Mouse (Mus musculus): ENCODE data around the gene Fosl2. TPM values are rescaled to one million over a fixed set of nuclear protein-coding genes. Genes with fewer than 3 reads are reported as not detected.

Fosl2 gene
- polyA plus RNA-seq, 1 experiment from 2014 or later: 0.61 TPM

DNA sequence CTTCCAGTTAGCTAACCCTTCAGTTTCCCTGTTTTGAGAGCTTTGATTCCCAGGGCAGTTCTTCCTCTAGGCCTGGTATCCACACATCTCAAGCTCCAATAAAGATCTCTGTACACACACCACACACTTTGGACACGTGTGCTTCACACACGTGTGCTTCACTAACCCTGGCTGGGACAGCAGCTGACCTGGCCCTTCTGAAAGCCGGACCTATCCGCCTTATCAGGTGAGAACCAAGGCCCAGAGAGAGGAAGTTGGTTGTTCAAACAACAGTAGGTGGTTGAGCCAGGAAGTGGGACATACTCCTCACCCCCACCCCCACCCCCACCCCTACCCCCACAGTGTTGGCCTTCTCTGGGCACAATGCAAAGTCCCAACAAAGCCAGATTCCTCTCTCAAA lies 24.9 kb upstream of the Fosl2 start:
- no peaks in the 10 kb centered on the region for H3K36me3 ChIP-seq
- H3K27me3 ChIP-seq: no peaks in the 10 kb centered on the region
- no peak overlapping the region for H3K4me2 ChIP-seq
- H3K4me1 ChIP-seq (replicated peaks): no peaks in the 10 kb centered on the region
- H3K9ac ChIP-seq: no peak overlapping the region
- no peak overlapping the region for H3K27ac ChIP-seq (replicated peaks)
- H3K4me3 ChIP-seq: no peak overlapping the region
- ATAC-seq (ENCODE audit: low FRiP score, low read depth): no peak
- WGBS: 92% methylated on average over 4 of the region's 4 CpGs
- no peaks in the 10 kb centered on the region for H3K9me3 ChIP-seq

DNA sequence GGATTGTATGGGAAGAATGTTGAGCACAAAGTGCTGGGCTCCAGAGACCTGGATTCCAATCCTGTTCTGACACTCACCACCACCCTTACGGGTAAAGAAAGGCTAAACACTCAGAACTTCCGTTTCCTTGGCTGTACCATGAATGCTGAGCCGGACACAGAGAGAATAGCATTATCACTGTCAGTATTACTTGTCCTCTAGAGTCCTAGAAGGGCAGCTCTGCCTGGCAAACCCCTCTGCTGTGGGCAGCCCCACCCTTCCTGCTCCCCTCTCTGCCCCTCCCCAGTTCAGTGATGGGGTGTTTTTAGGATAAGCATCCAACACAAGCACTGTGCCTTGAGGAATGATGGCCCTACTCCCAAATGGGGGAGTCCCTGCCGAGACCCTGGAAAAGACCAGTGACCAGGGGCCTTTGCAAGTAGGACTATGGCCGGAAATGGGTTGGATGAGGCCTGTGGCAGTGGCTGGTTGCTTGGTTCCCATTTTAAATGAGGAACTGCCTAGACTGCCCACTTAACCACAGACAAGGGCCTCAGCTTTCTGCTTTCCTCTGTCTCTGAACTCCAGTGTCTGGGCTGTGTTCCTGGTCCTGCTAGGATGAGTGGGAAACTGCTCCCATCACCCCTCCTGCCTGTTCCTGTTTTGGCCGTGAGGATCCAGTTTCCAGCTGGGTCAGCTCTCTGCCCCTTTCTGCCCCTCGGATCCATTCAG lies 23.2 kb upstream of the Fosl2 start:
- 79% methylated on average over 7 of the region's 7 CpGs for WGBS
- H3K4me3 ChIP-seq: no peak overlapping the region
- H3K4me1 ChIP-seq (replicated peaks): no peaks in the 10 kb centered on the region
- no peaks in the 10 kb centered on the region for H3K36me3 ChIP-seq
- no peak overlapping the region for H3K4me2 ChIP-seq
- no peak overlapping the region for H3K9ac ChIP-seq
- ATAC-seq (ENCODE audit: low FRiP score, low read depth): no peak
- H3K27ac ChIP-seq (replicated peaks): no peak overlapping the region
- no peaks in the 10 kb centered on the region for H3K9me3 ChIP-seq
- H3K27me3 ChIP-seq: no peaks in the 10 kb centered on the region

GRCm38 (mm10) chr5:32120901-32121376 lies 14.7 kb upstream of the Fosl2 start:
- Histone ChIP-seq H3K4me3 (no peak overlapping the region), H3K9ac (no peak overlapping the region), H3K4me1 (replicated peaks) (no peaks in the 10 kb centered on the region), H3K9me3 (no peaks in the 10 kb centered on the region), H3K27ac (replicated peaks) (no peak overlapping the region), H3K36me3 (no peaks in the 10 kb centered on the region), H3K27me3 (no peaks in the 10 kb centered on the region), H3K4me2 (no peak overlapping the region)
- 56% methylated on average over 11 of the region's 11 CpGs for WGBS
- no peak for ATAC-seq (ENCODE audit: low FRiP score, low read depth)

- Histone ChIP-seq H3K27ac (replicated peaks) (no peak overlapping the region), H3K4me3 (no peak overlapping the region), H3K36me3 (no peaks in the 10 kb centered on the region), H3K4me2 (no peak overlapping the region), H3K4me1 (replicated peaks) (no peaks in the 10 kb centered on the region), H3K9me3 (no peaks in the 10 kb centered on the region), H3K27me3 (no peaks in the 10 kb centered on the region), H3K9ac (no peak overlapping the region)
- WGBS: 91% methylated on average over 6 of the region's 6 CpGs
- no peak for ATAC-seq (ENCODE audit: low FRiP score, low read depth)
Measured at GRCm38 (mm10) chr5:32121936-32122335, 13.7 kb upstream of the Fosl2 start.

- ATAC-seq (ENCODE audit: low FRiP score, low read depth): no peak
- H3K9ac ChIP-seq: no peak overlapping the region
- H3K4me2 ChIP-seq: no peak overlapping the region
- no peaks in the 10 kb centered on the region for H3K9me3 ChIP-seq
- no peak overlapping the region for H3K27ac ChIP-seq (replicated peaks)
- no peak overlapping the region for H3K4me3 ChIP-seq
- WGBS: 83% methylated on average over 5 of the region's 5 CpGs
- H3K27me3 ChIP-seq: no peaks in the 10 kb centered on the region
- no peaks in the 10 kb centered on the region for H3K4me1 ChIP-seq (replicated peaks)
- no peaks in the 10 kb centered on the region for H3K36me3 ChIP-seq
Measured at GRCm38 (mm10) chr5:32122363-32122762, 13.2 kb upstream of the Fosl2 start.

DNA sequence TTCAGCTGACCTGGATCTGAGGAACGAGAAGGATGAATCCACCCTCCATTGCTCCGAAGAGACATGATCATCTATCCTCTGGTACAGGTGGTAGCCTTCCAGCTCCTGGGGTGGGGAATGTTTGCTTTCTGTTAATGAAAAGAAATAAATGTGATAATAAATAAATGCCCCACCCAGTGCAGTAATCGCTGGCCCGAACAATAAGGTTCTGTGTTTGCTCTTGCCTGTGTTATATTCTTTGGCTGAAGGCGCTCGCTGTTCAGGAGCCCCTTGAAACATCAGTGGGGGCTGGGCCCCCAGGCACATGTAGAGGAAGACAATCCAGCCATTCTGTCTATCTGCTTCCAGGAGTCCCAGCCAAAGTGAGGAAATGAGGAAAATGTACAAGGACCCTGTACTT lies 10.6 kb upstream of the Fosl2 start:
- ATAC-seq (ENCODE audit: low FRiP score, low read depth): no peak
- H3K27me3 ChIP-seq: no peaks in the 10 kb centered on the region; the same call in 1 of the 2 replicates
- no peak overlapping the region for H3K9ac ChIP-seq
- 91% methylated on average over 6 of the region's 6 CpGs for WGBS
- no peaks in the 10 kb centered on the region for H3K9me3 ChIP-seq
- no peaks in the 10 kb centered on the region for H3K4me1 ChIP-seq (replicated peaks)
- no peaks in the 10 kb centered on the region for H3K36me3 ChIP-seq
- H3K4me3 ChIP-seq: no peak overlapping the region
- no peak overlapping the region for H3K27ac ChIP-seq (replicated peaks)
- no peak overlapping the region for H3K4me2 ChIP-seq

- H3K9ac ChIP-seq: no peak overlapping the region
- no peaks in the 10 kb centered on the region for H3K4me1 ChIP-seq (replicated peaks)
- H3K9me3 ChIP-seq: no peaks in the 10 kb centered on the region
- peaks cover 9% of the 10 kb centered on the region for H3K27me3 ChIP-seq
- no peak overlapping the region for H3K4me3 ChIP-seq
- H3K36me3 ChIP-seq: no peaks in the 10 kb centered on the region
- WGBS: 50% methylated on average over 3 of the region's 3 CpGs
- H3K4me2 ChIP-seq: no peak overlapping the region
- no peak for ATAC-seq (ENCODE audit: low FRiP score, low read depth)
- no peak overlapping the region for H3K27ac ChIP-seq (replicated peaks)
Measured at GRCm38 (mm10) chr5:32127226-32127625, 8.4 kb upstream of the Fosl2 start.

DNA sequence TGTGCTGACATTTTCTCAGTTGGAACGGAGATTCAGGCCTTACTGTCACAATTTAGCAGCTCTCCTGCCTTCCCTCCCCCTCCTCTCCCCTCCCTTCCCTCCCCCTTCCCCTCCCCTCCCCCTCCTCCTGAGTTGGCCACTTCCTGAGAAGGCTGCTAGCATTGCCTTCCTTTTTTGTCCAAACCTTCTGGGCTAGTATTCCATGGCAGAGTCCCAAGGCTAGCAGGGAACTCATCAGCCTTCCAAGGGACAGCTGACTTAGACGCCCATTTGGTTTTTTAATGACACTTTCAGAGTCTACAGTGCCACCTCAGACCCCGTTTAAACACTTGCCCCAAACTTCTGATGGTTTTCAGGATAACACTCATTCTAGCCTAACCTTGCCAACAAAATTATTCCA lies 7.7 kb upstream of the Fosl2 start:
- H3K27me3 ChIP-seq: peaks cover 9% of the 10 kb centered on the region
- no peak overlapping the region for H3K9ac ChIP-seq
- H3K4me3 ChIP-seq: no peak overlapping the region
- peaks cover 3% of the 10 kb centered on the region for H3K4me1 ChIP-seq (replicated peaks)
- ATAC-seq (ENCODE audit: low FRiP score, low read depth): no peak
- H3K27ac ChIP-seq (replicated peaks): no peak overlapping the region
- 65% methylated on average over 3 of the region's 3 CpGs for WGBS
- no peak overlapping the region for H3K4me2 ChIP-seq
- H3K36me3 ChIP-seq: no peaks in the 10 kb centered on the region
- H3K9me3 ChIP-seq: no peaks in the 10 kb centered on the region

DNA sequence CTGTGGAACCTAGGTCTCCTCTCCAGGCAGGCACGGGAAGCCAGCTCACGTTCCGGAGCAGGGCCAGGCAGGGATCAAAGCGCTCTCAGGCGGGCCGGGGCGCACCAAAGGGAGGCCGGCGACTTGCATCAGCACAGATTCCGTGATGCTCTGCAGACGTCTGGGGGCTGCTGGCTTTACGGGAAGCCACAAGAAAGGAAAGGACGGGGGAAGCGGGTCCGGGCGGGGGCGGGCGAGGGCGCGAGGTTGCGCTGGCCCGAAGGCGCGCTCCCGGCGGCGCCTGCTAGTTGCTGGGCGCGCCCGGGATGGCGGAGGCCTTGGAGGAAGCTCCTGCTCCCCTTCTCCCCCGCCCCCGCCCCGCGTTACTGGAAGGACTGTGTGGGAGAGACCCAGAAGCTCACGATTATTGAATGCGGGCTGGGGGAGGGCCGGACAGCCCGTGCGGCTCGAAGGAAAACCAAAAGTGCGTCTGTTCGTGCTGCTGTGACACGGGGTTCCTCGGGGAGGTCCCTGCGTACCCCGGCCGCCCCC lies 2.6 kb upstream of the Fosl2 start:
- under 1% methylated on average over 42 of the region's 48 CpGs for WGBS
- peak overlapping the region; percentile 56 for H3K4me3 ChIP-seq
- peaks cover 31% of the 10 kb centered on the region for H3K4me1 ChIP-seq (replicated peaks)
- H3K27ac ChIP-seq (replicated peaks): peak overlapping the region; percentile 47
- no peaks in the 10 kb centered on the region for H3K36me3 ChIP-seq
- H3K9ac ChIP-seq: peak overlapping the region; percentile 47
- ATAC-seq (ENCODE audit: low FRiP score, low read depth): peak; percentile 6; the same call in 1 of the 2 replicates
- peak overlapping the region; percentile 81 for H3K4me2 ChIP-seq
- no peaks in the 10 kb centered on the region for H3K9me3 ChIP-seq
- peaks cover 29% of the 10 kb centered on the region for H3K27me3 ChIP-seq

DNA sequence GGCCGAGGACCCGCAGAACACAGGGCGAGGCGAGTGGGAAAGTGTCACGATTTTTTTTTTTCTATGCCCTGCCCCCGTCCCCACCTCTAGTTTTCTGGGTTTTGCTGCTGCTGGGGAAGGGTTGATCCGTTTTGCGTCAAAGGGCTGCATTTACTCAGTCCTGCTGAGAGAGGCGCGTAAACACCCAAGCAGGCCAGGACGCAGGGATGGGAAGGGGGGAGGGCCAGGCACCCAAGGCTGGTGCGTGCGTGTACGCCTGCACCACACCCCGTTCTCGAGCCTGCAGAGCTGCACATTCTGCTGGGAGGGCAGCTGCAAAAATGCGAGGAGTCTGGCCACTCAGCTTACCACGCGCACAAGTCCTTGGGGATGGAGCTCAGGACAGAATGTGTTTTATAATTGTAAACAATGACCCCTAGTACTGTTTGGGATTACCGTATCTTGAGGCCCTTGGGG lies 2.0 kb upstream of the Fosl2 start:
- WGBS: under 1% methylated on average over 20 of the region's 20 CpGs
- peaks cover 31% of the 10 kb centered on the region for H3K4me1 ChIP-seq (replicated peaks)
- no peak for ATAC-seq (ENCODE audit: low FRiP score, low read depth)
- peaks cover 34% of the 10 kb centered on the region for H3K27me3 ChIP-seq
- peak overlapping the region; percentile 81 for H3K4me2 ChIP-seq
- no peaks in the 10 kb centered on the region for H3K36me3 ChIP-seq
- H3K27ac ChIP-seq (replicated peaks): 0 out of 2 replicates have a peak overlapping the region, but pooled peaks have one; percentile 47
- peak overlapping the region; percentile 56 for H3K4me3 ChIP-seq
- H3K9me3 ChIP-seq: no peaks in the 10 kb centered on the region
- peak overlapping the region; percentile 47 for H3K9ac ChIP-seq

- WGBS: 2% methylated on average over 21 of the region's 21 CpGs
- H3K9ac ChIP-seq: peak overlapping the region; percentile 53
Measured at GRCm38 (mm10) chr5:32134051-32134732, 1.4 kb upstream of the Fosl2 start.

GRCm38 (mm10) chr5:32134903-32135335 lies 682 bp upstream of the Fosl2 start:
- WGBS: 0% methylated on average over 18 of the region's 54 CpGs
- Histone ChIP-seq H3K4me3 (peak overlapping the region; percentile 56), H3K36me3 (no peaks in the 10 kb centered on the region), H3K9me3 (no peaks in the 10 kb centered on the region), H3K4me1 (replicated peaks) (peaks cover 31% of the 10 kb centered on the region), H3K9ac (peak overlapping the region; percentile 53), H3K27me3 (peaks cover 36% of the 10 kb centered on the region), H3K27ac (replicated peaks) (peak overlapping the region; percentile 82), H3K4me2 (peak overlapping the region; percentile 81)
- ATAC-seq (ENCODE audit: low FRiP score, low read depth): peak; percentile 64

More at GRCm38 (mm10) chr5:32134051-32134732, 1.4 kb upstream of the Fosl2 start:
- Histone ChIP-seq H3K36me3 (no peaks in the 10 kb centered on the region), H3K9me3 (no peaks in the 10 kb centered on the region), H3K27ac (replicated peaks) (no peak overlapping the region), H3K4me2 (peak overlapping the region; percentile 81), H3K4me1 (replicated peaks) (peaks cover 31% of the 10 kb centered on the region), H3K4me3 (peak overlapping the region; percentile 56), H3K27me3 (peaks cover 36% of the 10 kb centered on the region)
- no peak for ATAC-seq (ENCODE audit: low FRiP score, low read depth)
